Mouse (Mus musculus) lung, adult 2 months (tissue): ENCODE results near the gene Ccdc114.

Experiments used
- CTCF ChIP-seq: fragments of 200-500 bp; IDR thresholded peaks from 2 replicates; pipeline ENCODE4 v1.5.1; 2011; ENCODE audit warnings: mild to moderate bottlenecking, low read length, control low read depth; ENCODE audit not compliant: insufficient read depth
- POLR2A ChIP-seq: fragments of 200-500 bp; IDR thresholded peaks from 2 replicates; pipeline ENCODE4 v1.6.1; 2011; ENCODE audit warnings: low read depth, mild to moderate bottlenecking, control low read depth, low read length, borderline replicate concordance; ENCODE audit errors: extremely low read depth

DNA sequence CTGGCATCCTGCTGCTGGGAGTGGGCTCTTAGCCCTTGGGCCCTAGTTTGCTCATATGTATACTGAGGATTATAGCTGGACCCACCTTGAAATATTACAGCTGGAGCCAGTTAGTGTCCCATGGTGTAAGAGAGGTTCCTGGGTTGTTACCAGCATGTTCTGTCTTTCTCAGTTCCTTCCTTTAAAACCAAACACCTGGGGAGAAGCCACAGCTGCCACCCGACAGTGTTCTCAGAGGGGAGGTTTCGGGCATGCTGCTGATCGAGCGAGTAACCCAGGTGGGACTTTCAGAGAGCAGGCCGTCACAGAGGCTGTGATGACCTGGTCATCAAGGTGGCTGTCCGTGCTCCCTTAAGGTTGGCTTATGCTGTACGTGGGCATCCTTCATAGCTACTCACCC is 47.0 kb upstream of the Ccdc114 start:
- TF ChIP-seq POLR2A: no peak
- no peak for TF ChIP-seq CTCF
